Mouse (Mus musculus): Measurements from ENCODE around the gene Cbl. TPM values are rescaled to one million over a fixed set of nuclear protein-coding genes. Genes with fewer than 3 reads are reported as not detected.

The Cbl gene
- polyA plus RNA-seq, 2 experiments, result 15.6 to 18.3 TPM

DNA sequence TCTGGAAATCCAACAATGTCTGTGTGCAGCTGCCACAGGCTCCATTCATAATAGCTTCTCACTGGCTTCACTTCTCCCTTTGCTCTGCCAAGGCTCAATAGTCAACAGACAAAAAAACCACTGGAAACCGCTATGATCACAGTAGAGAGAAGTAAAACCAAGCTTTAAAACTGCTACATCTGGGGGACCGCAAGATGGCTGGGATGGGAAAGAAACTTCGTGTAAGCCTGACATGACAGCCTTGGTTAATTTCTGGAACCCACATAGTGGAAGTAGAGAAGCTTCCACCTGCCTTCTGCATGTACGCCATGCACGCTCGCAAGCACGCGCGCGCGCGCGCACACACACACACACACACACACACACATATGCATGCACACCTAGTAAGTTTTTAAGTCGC is 20.3 kb downstream of the Cbl start:
- Histone ChIP-seq H3K4me3 (replicated peaks; ENCODE audit: low read length) (no peak overlapping the region), H3K9ac (ENCODE audit: low read depth, low read length, severe bottlenecking) (no peak overlapping the region), H3K4me1 (ENCODE audit: control insufficient read depth, insufficient read depth, low read length) (no peaks in the 10 kb centered on the region), H3K9me3 (ENCODE audit: control insufficient read depth, low read length) (no peaks in the 10 kb centered on the region; the same call in 1 of the 2 replicates), H3K4me2 (replicated peaks; ENCODE audit: low read depth, low read length, severe bottlenecking) (no peak overlapping the region), H3K27me3 (ENCODE audit: control insufficient read depth, insufficient read depth, low read length) (no peaks in the 10 kb centered on the region), H3K36me3 (ENCODE audit: control insufficient read depth, insufficient read depth, low read length) (no peaks in the 10 kb centered on the region), H3K27ac (replicated peaks; ENCODE audit: low read depth, low read length) (no peak overlapping the region)
- ATAC-seq (ENCODE audit: low FRiP score, low read depth) (no peak), DNase-seq (ENCODE audit: low spot score) (no peak)
- TF ChIP-seq POLR2A (IDR thresholded peaks at IDR 0.05; ENCODE audit: borderline replicate concordance, extremely low read depth, insufficient read depth, insufficient read length), result no peak
- WGBS, result 90% methylated on average over 14 of the region's 14 CpGs

DNA sequence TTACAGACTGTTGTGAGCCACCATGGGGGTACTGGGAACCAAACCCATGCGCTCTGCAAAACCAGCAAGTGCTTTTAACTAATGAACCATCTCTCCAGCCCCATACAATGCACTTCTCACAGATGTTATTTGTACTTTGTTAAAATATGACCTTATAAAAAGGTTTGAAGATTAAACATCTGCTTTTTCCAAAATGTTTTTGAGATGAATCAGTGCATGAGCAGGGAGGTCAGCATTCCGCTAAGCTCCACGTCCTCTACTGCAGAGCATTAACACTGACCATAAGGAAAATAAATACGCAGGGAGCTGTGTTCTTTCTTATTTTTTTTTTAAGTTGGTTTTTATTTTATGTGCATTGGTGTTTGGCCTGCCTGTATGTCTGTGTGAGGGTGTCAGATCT is 21.4 kb downstream of the Cbl start:
- ATAC-seq (ENCODE audit: low FRiP score, low read depth), result no peak
- Histone ChIP-seq H3K4me1 (ENCODE audit: control insufficient read depth, insufficient read depth, low read length) (no peaks in the 10 kb centered on the region), H3K27ac (replicated peaks; ENCODE audit: low read depth, low read length) (no peak overlapping the region), H3K36me3 (ENCODE audit: control insufficient read depth, insufficient read depth, low read length) (no peaks in the 10 kb centered on the region), H3K9ac (ENCODE audit: low read depth, low read length, severe bottlenecking) (no peak overlapping the region), H3K4me2 (replicated peaks; ENCODE audit: low read depth, low read length, severe bottlenecking) (no peak overlapping the region), H3K27me3 (ENCODE audit: control insufficient read depth, insufficient read depth, low read length) (no peaks in the 10 kb centered on the region), H3K4me3 (replicated peaks; ENCODE audit: low read length) (no peak overlapping the region), H3K9me3 (ENCODE audit: control insufficient read depth, low read length) (no peaks in the 10 kb centered on the region; the same call in 1 of the 2 replicates)
- no peak for TF ChIP-seq POLR2A (IDR thresholded peaks at IDR 0.05; ENCODE audit: borderline replicate concordance, extremely low read depth, insufficient read depth, insufficient read length)
- WGBS, result 93% methylated on average over 4 of the region's 4 CpGs
- DNase-seq (ENCODE audit: low spot score), result no peak

DNA sequence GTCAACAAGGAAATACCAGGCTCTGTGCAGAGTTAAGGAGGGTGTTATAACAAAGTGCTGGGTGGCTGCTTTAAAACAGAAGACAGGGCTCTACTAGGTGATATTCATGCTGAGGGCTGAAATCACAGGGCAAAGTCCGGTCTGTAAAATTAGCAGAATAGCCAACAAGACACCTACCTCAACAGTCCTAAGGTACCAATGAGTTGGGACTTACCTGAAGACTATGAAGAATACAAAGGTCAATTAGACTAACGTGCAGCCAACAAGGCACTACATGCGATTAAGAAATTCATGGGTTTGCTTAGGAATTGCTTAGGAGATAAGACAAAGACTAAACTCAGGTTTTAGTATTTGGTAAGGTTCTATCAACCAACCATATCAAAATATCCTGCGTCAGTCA is 24.4 kb downstream of the Cbl start:
- H3K4me1 ChIP-seq (ENCODE audit: control insufficient read depth, insufficient read depth, low read length), result no peaks in the 10 kb centered on the region
- WGBS, result 96% methylated on average over 4 of the region's 4 CpGs
- H3K27ac ChIP-seq (replicated peaks; ENCODE audit: low read depth, low read length), result no peak overlapping the region
- DNase-seq (ENCODE audit: low spot score), result no peak
- H3K9me3 ChIP-seq (ENCODE audit: control insufficient read depth, low read length), result no peaks in the 10 kb centered on the region; the same call in 1 of the 2 replicates
- H3K4me3 ChIP-seq (replicated peaks; ENCODE audit: low read length), result no peak overlapping the region
- no peak overlapping the region for H3K9ac ChIP-seq (ENCODE audit: low read depth, low read length, severe bottlenecking)
- no peak overlapping the region for H3K4me2 ChIP-seq (replicated peaks; ENCODE audit: low read depth, low read length, severe bottlenecking)
- no peaks in the 10 kb centered on the region for H3K27me3 ChIP-seq (ENCODE audit: control insufficient read depth, insufficient read depth, low read length)
- no peak for TF ChIP-seq POLR2A (IDR thresholded peaks at IDR 0.05; ENCODE audit: borderline replicate concordance, extremely low read depth, insufficient read depth, insufficient read length)
- no peak for ATAC-seq (ENCODE audit: low FRiP score, low read depth)
- H3K36me3 ChIP-seq (ENCODE audit: control insufficient read depth, insufficient read depth, low read length), result no peaks in the 10 kb centered on the region

DNA sequence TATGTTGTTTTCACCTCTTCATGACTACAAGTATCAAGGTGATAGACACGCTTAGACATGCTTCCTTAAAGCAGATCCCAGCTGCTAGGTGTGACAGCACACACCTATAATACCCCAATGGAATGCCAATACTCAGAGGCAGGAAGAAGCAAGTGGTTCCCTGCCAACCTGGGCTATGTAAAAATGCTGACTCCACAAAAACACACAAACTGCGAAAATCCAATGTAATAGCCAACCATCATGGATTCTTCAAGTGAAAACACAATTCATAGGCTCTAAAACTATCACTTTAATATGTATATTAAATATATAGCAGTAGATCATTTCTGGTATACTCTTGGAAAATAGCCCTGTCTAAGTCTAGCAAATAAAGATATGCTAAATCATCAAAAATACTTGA is 26.0 kb downstream of the Cbl start:
- no peaks in the 10 kb centered on the region for H3K36me3 ChIP-seq (ENCODE audit: control insufficient read depth, insufficient read depth, low read length)
- no peak for DNase-seq (ENCODE audit: low spot score)
- no peak overlapping the region for H3K9ac ChIP-seq (ENCODE audit: low read depth, low read length, severe bottlenecking)
- no peaks in the 10 kb centered on the region for H3K27me3 ChIP-seq (ENCODE audit: control insufficient read depth, insufficient read depth, low read length)
- no peaks in the 10 kb centered on the region for H3K4me1 ChIP-seq (ENCODE audit: control insufficient read depth, insufficient read depth, low read length)
- no peak for TF ChIP-seq POLR2A (IDR thresholded peaks at IDR 0.05; ENCODE audit: borderline replicate concordance, extremely low read depth, insufficient read depth, insufficient read length)
- H3K4me2 ChIP-seq (replicated peaks; ENCODE audit: low read depth, low read length, severe bottlenecking), result no peak overlapping the region
- no peak for ATAC-seq (ENCODE audit: low FRiP score, low read depth)
- 80% methylated on average over 2 of the region's 2 CpGs for WGBS
- no peaks in the 10 kb centered on the region; the same call in 1 of the 2 replicates for H3K9me3 ChIP-seq (ENCODE audit: control insufficient read depth, low read length)
- no peak overlapping the region for H3K4me3 ChIP-seq (replicated peaks; ENCODE audit: low read length)
- no peak overlapping the region for H3K27ac ChIP-seq (replicated peaks; ENCODE audit: low read depth, low read length)

DNA sequence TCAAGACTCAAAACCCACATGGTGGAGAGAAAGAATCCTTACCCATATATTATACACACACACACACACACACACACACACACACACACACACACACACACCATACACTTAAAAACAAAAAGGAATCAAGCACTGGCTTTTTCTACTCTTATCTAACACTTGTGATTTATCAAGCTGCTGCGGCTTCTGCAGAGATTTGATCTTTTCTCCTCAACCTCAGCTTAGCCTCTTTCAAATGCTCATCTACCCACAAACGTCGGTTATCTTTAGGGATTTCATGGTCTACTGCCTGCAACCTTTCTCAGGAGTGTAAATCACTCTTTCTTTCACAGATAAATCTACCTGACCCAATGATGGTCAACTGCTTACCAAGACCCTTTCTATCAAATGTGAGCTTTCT is 33.4 kb downstream of the Cbl start:
- no peak overlapping the region for H3K4me2 ChIP-seq (replicated peaks; ENCODE audit: low read depth, low read length, severe bottlenecking)
- no peaks in the 10 kb centered on the region for H3K9me3 ChIP-seq (ENCODE audit: control insufficient read depth, low read length)
- WGBS, result 81% methylated on average over 3 of the region's 3 CpGs
- no peaks in the 10 kb centered on the region for H3K27me3 ChIP-seq (ENCODE audit: control insufficient read depth, insufficient read depth, low read length)
- no peak for TF ChIP-seq POLR2A (IDR thresholded peaks at IDR 0.05; ENCODE audit: borderline replicate concordance, extremely low read depth, insufficient read depth, insufficient read length)
- ATAC-seq (ENCODE audit: low FRiP score, low read depth) (no peak), DNase-seq (ENCODE audit: low spot score) (no peak)
- H3K36me3 ChIP-seq (ENCODE audit: control insufficient read depth, insufficient read depth, low read length), result peaks cover 34% of the 10 kb centered on the region
- H3K27ac ChIP-seq (replicated peaks; ENCODE audit: low read depth, low read length), result no peak overlapping the region
- H3K9ac ChIP-seq (ENCODE audit: low read depth, low read length, severe bottlenecking), result no peak overlapping the region
- no peaks in the 10 kb centered on the region for H3K4me1 ChIP-seq (ENCODE audit: control insufficient read depth, insufficient read depth, low read length)
- no peak overlapping the region for H3K4me3 ChIP-seq (replicated peaks; ENCODE audit: low read length)

DNA sequence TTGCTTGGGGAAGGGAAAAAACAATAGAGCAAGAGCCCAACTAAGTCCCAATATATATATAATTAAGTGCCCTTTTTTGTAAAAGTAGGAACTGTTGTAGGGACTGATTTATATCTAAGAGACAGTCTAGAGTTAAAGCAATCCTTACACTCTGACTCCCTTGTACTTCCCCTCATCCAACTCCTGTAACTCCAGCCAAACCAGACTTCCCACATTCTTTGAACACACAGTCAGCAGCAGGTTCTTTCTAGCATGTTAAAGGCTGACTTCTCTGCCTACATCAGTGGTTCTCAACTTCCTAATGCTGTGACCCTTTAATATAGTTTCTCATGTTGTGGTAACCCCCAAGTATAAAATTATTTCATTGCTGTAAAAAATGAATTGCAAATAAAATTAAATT is 34.3 kb downstream of the Cbl start:
- DNase-seq (ENCODE audit: low spot score) (peak; percentile 22), ATAC-seq (ENCODE audit: low FRiP score, low read depth) (no peak)
- no peaks in the 10 kb centered on the region for H3K9me3 ChIP-seq (ENCODE audit: control insufficient read depth, low read length)
- H3K36me3 ChIP-seq (ENCODE audit: control insufficient read depth, insufficient read depth, low read length), result peaks cover 35% of the 10 kb centered on the region
- no peak overlapping the region for H3K4me3 ChIP-seq (replicated peaks; ENCODE audit: low read length)
- H3K27me3 ChIP-seq (ENCODE audit: control insufficient read depth, insufficient read depth, low read length), result no peaks in the 10 kb centered on the region
- H3K27ac ChIP-seq (replicated peaks; ENCODE audit: low read depth, low read length), result no peak overlapping the region
- no peaks in the 10 kb centered on the region for H3K4me1 ChIP-seq (ENCODE audit: control insufficient read depth, insufficient read depth, low read length)
- TF ChIP-seq POLR2A (IDR thresholded peaks at IDR 0.05; ENCODE audit: borderline replicate concordance, extremely low read depth, insufficient read depth, insufficient read length), result no peak
- H3K9ac ChIP-seq (ENCODE audit: low read depth, low read length, severe bottlenecking), result no peak overlapping the region
- H3K4me2 ChIP-seq (replicated peaks; ENCODE audit: low read depth, low read length, severe bottlenecking), result no peak overlapping the region
